Mouse (Mus musculus): ENCODE measurements around the gene Vps37b. TPM values are rescaled to one million over a fixed set of nuclear protein-coding genes. Genes with fewer than 3 reads are reported as not detected.

Gene Vps37b
- polyA plus RNA-seq, 1 experiment from 2014 or later, result 54.0 TPM

- peaks cover 50% of the 10 kb centered on the region for H3K4me1 ChIP-seq
- H3K4me3 ChIP-seq, result no peak overlapping the region
- H3K9me3 ChIP-seq, result no peaks in the 10 kb centered on the region
- peaks cover 41% of the 10 kb centered on the region for H3K27me3 ChIP-seq (ENCODE audit: insufficient read depth, poor library complexity, severe bottlenecking)
- H3K36me3 ChIP-seq, result no peaks in the 10 kb centered on the region
- no peak for DNase-seq (ENCODE audit: low spot score)
- H3K27ac ChIP-seq, result no peak overlapping the region
- WGBS, result 69% methylated on average over 5 of the region's 5 CpGs
Measured at GRCm38 (mm10) chr5:123978131-123978530, 53.9 kb downstream of the Vps37b start.

GRCm38 (mm10) chr5:123977231-123977630 lies 54.8 kb downstream of the Vps37b start:
- H3K36me3 ChIP-seq, result no peaks in the 10 kb centered on the region
- no peak overlapping the region for H3K27ac ChIP-seq
- DNase-seq (ENCODE audit: low spot score), result no peak
- H3K4me1 ChIP-seq, result peaks cover 44% of the 10 kb centered on the region
- WGBS, result 37% methylated on average over 3 of the region's 3 CpGs
- H3K27me3 ChIP-seq (ENCODE audit: insufficient read depth, poor library complexity, severe bottlenecking), result peaks cover 45% of the 10 kb centered on the region
- H3K9me3 ChIP-seq, result no peaks in the 10 kb centered on the region
- no peak overlapping the region for H3K4me3 ChIP-seq

GRCm38 (mm10) chr5:123975668-123976180 lies 56.3 kb downstream of the Vps37b start:
- Histone ChIP-seq H3K27me3 (ENCODE audit: insufficient read depth, poor library complexity, severe bottlenecking) (peaks cover 51% of the 10 kb centered on the region), H3K36me3 (no peaks in the 10 kb centered on the region), H3K4me3 (no peak overlapping the region), H3K27ac (no peak overlapping the region), H3K4me1 (peaks cover 41% of the 10 kb centered on the region), H3K9me3 (no peaks in the 10 kb centered on the region)
- no peak for DNase-seq (ENCODE audit: low spot score)
- WGBS, result 51% methylated on average over 6 of the region's 6 CpGs

- 47% methylated on average over 11 of the region's 11 CpGs for WGBS
- no peaks in the 10 kb centered on the region for H3K36me3 ChIP-seq
- H3K27me3 ChIP-seq (ENCODE audit: insufficient read depth, poor library complexity, severe bottlenecking), result peaks cover 57% of the 10 kb centered on the region
- DNase-seq (ENCODE audit: low spot score), result no peak
- peak overlapping the region; percentile 85 for H3K4me3 ChIP-seq
- H3K9me3 ChIP-seq, result no peaks in the 10 kb centered on the region
- H3K27ac ChIP-seq, result no peak overlapping the region
- peaks cover 41% of the 10 kb centered on the region for H3K4me1 ChIP-seq
Measured at GRCm38 (mm10) chr5:123974616-123975111, 57.4 kb downstream of the Vps37b start.

GRCm38 (mm10) chr5:123974179-123974485 lies 57.9 kb downstream of the Vps37b start:
- under 1% methylated on average over 14 of the region's 14 CpGs for WGBS
- peaks cover 38% of the 10 kb centered on the region for H3K4me1 ChIP-seq

GRCm38 (mm10) chr5:123973299-123974178 lies 58.5 kb downstream of the Vps37b start, which contains the start of gene Hip1r:
Hip1r (plus strand) TSS chr5:123973628.
- Histone ChIP-seq H3K4me1 (peaks cover 38% of the 10 kb centered on the region), H3K36me3 (no peaks in the 10 kb centered on the region), H3K27ac (peak within 1 kb of the TSS; percentile 88), H3K27me3 (ENCODE audit: insufficient read depth, poor library complexity, severe bottlenecking) (peaks cover 62% of the 10 kb centered on the region), H3K9me3 (no peaks in the 10 kb centered on the region), H3K4me3 (peak within 1 kb of the TSS; percentile 85)
- WGBS, result 1% methylated on average over 106 of the region's 106 CpGs
- peak; percentile 89 for DNase-seq (ENCODE audit: low spot score)

More at GRCm38 (mm10) chr5:123974179-123974485, 57.9 kb downstream of the Vps37b start:
- Histone ChIP-seq H3K36me3 (no peaks in the 10 kb centered on the region), H3K27ac (peak overlapping the region; percentile 88; the same call in 1 of the 2 replicates), H3K9me3 (no peaks in the 10 kb centered on the region), H3K4me3 (peak overlapping the region; percentile 85), H3K27me3 (ENCODE audit: insufficient read depth, poor library complexity, severe bottlenecking) (peaks cover 60% of the 10 kb centered on the region)
- DNase-seq (ENCODE audit: low spot score), result no peak

GRCm38 (mm10) chr5:123972453-123972852 lies 59.6 kb downstream of the Vps37b start:
- H3K9me3 ChIP-seq, result no peaks in the 10 kb centered on the region
- H3K27ac ChIP-seq, result no peak overlapping the region
- H3K27me3 ChIP-seq (ENCODE audit: insufficient read depth, poor library complexity, severe bottlenecking), result peaks cover 58% of the 10 kb centered on the region
- H3K36me3 ChIP-seq, result no peaks in the 10 kb centered on the region
- 77% methylated on average over 6 of the region's 6 CpGs for WGBS
- H3K4me3 ChIP-seq, result no peak overlapping the region
- no peak for DNase-seq (ENCODE audit: low spot score)
- peaks cover 29% of the 10 kb centered on the region for H3K4me1 ChIP-seq

GRCm38 (mm10) chr5:123970576-123970975 lies 61.5 kb downstream of the Vps37b start:
- Histone ChIP-seq H3K36me3 (no peaks in the 10 kb centered on the region), H3K4me3 (no peak overlapping the region), H3K9me3 (no peaks in the 10 kb centered on the region), H3K27me3 (ENCODE audit: insufficient read depth, poor library complexity, severe bottlenecking) (peaks cover 47% of the 10 kb centered on the region), H3K27ac (no peak overlapping the region), H3K4me1 (peaks cover 16% of the 10 kb centered on the region)
- DNase-seq (ENCODE audit: low spot score), result no peak
- WGBS, result 83% methylated on average over 4 of the region's 4 CpGs

- H3K36me3 ChIP-seq, result no peaks in the 10 kb centered on the region
- H3K4me1 ChIP-seq, result peaks cover 12% of the 10 kb centered on the region
- H3K27ac ChIP-seq, result no peak overlapping the region
- H3K27me3 ChIP-seq (ENCODE audit: insufficient read depth, poor library complexity, severe bottlenecking), result peaks cover 34% of the 10 kb centered on the region
- no peaks in the 10 kb centered on the region for H3K9me3 ChIP-seq
- WGBS, result 73% methylated on average over 8 of the region's 8 CpGs
- no peak for DNase-seq (ENCODE audit: low spot score)
- no peak overlapping the region for H3K4me3 ChIP-seq
Measured at GRCm38 (mm10) chr5:123969216-123969615, 62.9 kb downstream of the Vps37b start.

- WGBS, result 70% methylated on average over 5 of the region's 5 CpGs
- H3K27me3 ChIP-seq (ENCODE audit: insufficient read depth, poor library complexity, severe bottlenecking), result peaks cover 29% of the 10 kb centered on the region
- DNase-seq (ENCODE audit: low spot score), result no peak
- no peaks in the 10 kb centered on the region for H3K36me3 ChIP-seq
- H3K4me1 ChIP-seq, result peaks cover 14% of the 10 kb centered on the region
- no peak overlapping the region for H3K4me3 ChIP-seq
- H3K9me3 ChIP-seq, result no peaks in the 10 kb centered on the region
- no peak overlapping the region for H3K27ac ChIP-seq
Measured at GRCm38 (mm10) chr5:123968468-123968867, 63.6 kb downstream of the Vps37b start.

GRCm38 (mm10) chr5:123966759-123967158 lies 65.3 kb downstream of the Vps37b start:
- Histone ChIP-seq H3K36me3 (no peaks in the 10 kb centered on the region), H3K4me1 (0 out of 2 replicates have a peak, but pooled peaks cover 9% of the 10 kb centered on the region), H3K27me3 (ENCODE audit: insufficient read depth, poor library complexity, severe bottlenecking) (peaks cover 13% of the 10 kb centered on the region; the same call in 1 of the 2 replicates), H3K4me3 (no peak overlapping the region), H3K27ac (no peak overlapping the region), H3K9me3 (no peaks in the 10 kb centered on the region)
- WGBS, result 91% methylated on average over 2 of the region's 2 CpGs
- DNase-seq (ENCODE audit: low spot score), result no peak

GRCm38 (mm10) chr5:123964208-123964607 lies 67.9 kb downstream of the Vps37b start:
- Histone ChIP-seq H3K4me3 (no peak overlapping the region), H3K4me1 (0 out of 2 replicates have a peak, but pooled peaks cover 9% of the 10 kb centered on the region), H3K27me3 (ENCODE audit: insufficient read depth, poor library complexity, severe bottlenecking) (0 out of 2 replicates have a peak, but pooled peaks cover 3% of the 10 kb centered on the region), H3K36me3 (no peaks in the 10 kb centered on the region), H3K9me3 (no peaks in the 10 kb centered on the region), H3K27ac (no peak overlapping the region)
- DNase-seq (ENCODE audit: low spot score), result no peak
- 90% methylated on average over 4 of the region's 4 CpGs for WGBS

- Histone ChIP-seq H3K9me3 (no peaks in the 10 kb centered on the region), H3K4me3 (no peak overlapping the region), H3K4me1 (0 out of 2 replicates have a peak, but pooled peaks cover 9% of the 10 kb centered on the region), H3K27ac (no peak overlapping the region), H3K36me3 (no peaks in the 10 kb centered on the region), H3K27me3 (ENCODE audit: insufficient read depth, poor library complexity, severe bottlenecking) (no peaks in the 10 kb centered on the region)
- WGBS, result 82% methylated on average over 12 of the region's 12 CpGs
- DNase-seq (ENCODE audit: low spot score), result no peak
Measured at GRCm38 (mm10) chr5:123961046-123961445, 71.0 kb downstream of the Vps37b start.

Data from heart, embryonic 10.5 days (tissue).